Mouse (Mus musculus) heart, embryonic 10.5 days (tissue): ENCODE results near the gene Cacna1b. TPM values are rescaled to one million over a fixed set of nuclear protein-coding genes. Genes with fewer than 3 reads are reported as not detected.
A peak's percentile ranks its signal among the peaks of the same experiment; 100 is the strongest.

Experiments used
- DNase-seq: peaks from one replicate; pipeline ENCODE4 v3.0.0-alpha.2; 2017; ENCODE audit warnings: low spot score
- H3K27ac ChIP-seq: fragments of 300-500 bp; sonication (generic); 2 replicates; pipeline ENCODE4 v1.5.1; 2016; ENCODE audit warnings: mild to moderate bottlenecking
- H3K27me3 ChIP-seq: fragments of 300-500 bp; sonication (generic); 2 replicates; pipeline ENCODE4 v1.6.1; 2016; ENCODE audit warnings: mild to moderate bottlenecking; ENCODE audit not compliant: poor library complexity, insufficient read depth, severe bottlenecking
- H3K36me3 ChIP-seq: fragments of 300-500 bp; sonication (generic); 2 replicates; pipeline ENCODE4 v1.6.1; 2016; ENCODE audit warnings: mild to moderate bottlenecking, moderate library complexity
- H3K4me1 ChIP-seq: fragments of 300-500 bp; sonication (generic); 2 replicates; pipeline ENCODE4 v1.6.1; 2016; ENCODE audit warnings: mild to moderate bottlenecking
- H3K4me3 ChIP-seq: fragments of 300-500 bp; sonication (generic); 2 replicates; pipeline ENCODE4 v1.5.1; 2016; ENCODE audit warnings: mild to moderate bottlenecking, moderate library complexity
- H3K9me3 ChIP-seq: fragments of 300-500 bp; sonication (generic); 2 replicates; pipeline ENCODE4 v1.6.1; 2016; ENCODE audit warnings: mild to moderate bottlenecking, moderate library complexity
- WGBS: fragments of 180-500 bp; shearing (Covaris S2); methylation state at CpG from one replicate; pipeline ENCODE4 v1.1.7; 2016; 5-methylcytosine and 5-hydroxymethylcytosine counted together
- polyA plus RNA-seq: library from polyadenylated mRNA; unstranded; fragments of >200 nt; fragmentation: Nextera tagmentation; extraction: Ambion mirVana; gene quantifications from 2 replicates; pipeline ENCODE4 v1.2.1, GENCODE M21; 2016

Gene Cacna1b
- 0.21 and 0.57 TPM in 2 replicates for polyA plus RNA-seq

GRCm38 (mm10) chr2:24763115-24763557 is at the start of gene Cacna1b:
Gene Cacna1b (minus strand): TSS chr2:24763152.
- WGBS, result under 1% methylated on average over 42 of the region's 42 CpGs
- Histone ChIP-seq H3K4me3 (peak within 1 kb of the TSS; percentile 74), H3K27ac (no peak within 1 kb of the TSS; the same call in 1 of the 2 replicates), H3K9me3 (no peaks in the 10 kb centered on the region), H3K36me3 (no peaks in the 10 kb centered on the region), H3K4me1 (peaks cover 18% of the 10 kb centered on the region), H3K27me3 (peaks cover 47% of the 10 kb centered on the region)
- no peak for DNase-seq

- H3K36me3 ChIP-seq, result peaks cover 87% of the 10 kb centered on the region
- WGBS, result 63% methylated on average over 3 of the region's 3 CpGs
These were observed 46.8 kb upstream of the Cacna1b start for GRCm38 (mm10) chr2:24809746-24810145.

GRCm38 (mm10) chr2:24807691-24808090 is 44.7 kb upstream of the Cacna1b start:
- no peaks in the 10 kb centered on the region for H3K9me3 ChIP-seq
- 92% methylated on average over 10 of the region's 10 CpGs for WGBS
- H3K4me1 ChIP-seq, result 0 out of 2 replicates have a peak, but pooled peaks cover 3% of the 10 kb centered on the region
- peaks cover 90% of the 10 kb centered on the region for H3K36me3 ChIP-seq
- H3K27ac ChIP-seq, result no peak overlapping the region
- H3K4me3 ChIP-seq, result no peak overlapping the region
- DNase-seq, result no peak
- H3K27me3 ChIP-seq, result no peaks in the 10 kb centered on the region

More at GRCm38 (mm10) chr2:24809746-24810145, 46.8 kb upstream of the Cacna1b start:
- Histone ChIP-seq H3K4me1 (0 out of 2 replicates have a peak, but pooled peaks cover 3% of the 10 kb centered on the region), H3K27ac (no peak overlapping the region), H3K9me3 (no peaks in the 10 kb centered on the region), H3K27me3 (no peaks in the 10 kb centered on the region), H3K4me3 (no peak overlapping the region)
- no peak for DNase-seq

GRCm38 (mm10) chr2:24807036-24807435 is 44.1 kb upstream of the Cacna1b start:
- Histone ChIP-seq H3K27me3 (no peaks in the 10 kb centered on the region), H3K9me3 (no peaks in the 10 kb centered on the region), H3K4me1 (0 out of 2 replicates have a peak, but pooled peaks cover 3% of the 10 kb centered on the region), H3K27ac (no peak overlapping the region), H3K36me3 (peaks cover 90% of the 10 kb centered on the region), H3K4me3 (no peak overlapping the region)
- no peak for DNase-seq
- 91% methylated on average over 3 of the region's 3 CpGs for WGBS

- no peaks in the 10 kb centered on the region for H3K9me3 ChIP-seq
- WGBS, result 80% methylated on average over 6 of the region's 6 CpGs
- H3K4me1 ChIP-seq, result 0 out of 2 replicates have a peak, but pooled peaks cover 3% of the 10 kb centered on the region
- DNase-seq, result no peak
- peaks cover 92% of the 10 kb centered on the region for H3K36me3 ChIP-seq
- H3K4me3 ChIP-seq, result no peak overlapping the region
- no peaks in the 10 kb centered on the region for H3K27me3 ChIP-seq
- no peak overlapping the region for H3K27ac ChIP-seq
These were observed 43.2 kb upstream of the Cacna1b start for GRCm38 (mm10) chr2:24806143-24806542.

GRCm38 (mm10) chr2:24805621-24806020 is 42.7 kb upstream of the Cacna1b start:
- H3K27ac ChIP-seq, result no peak overlapping the region
- no peak overlapping the region for H3K4me3 ChIP-seq
- no peaks in the 10 kb centered on the region for H3K27me3 ChIP-seq
- peaks cover 92% of the 10 kb centered on the region for H3K36me3 ChIP-seq
- no peaks in the 10 kb centered on the region for H3K9me3 ChIP-seq
- WGBS, result 85% methylated on average over 4 of the region's 4 CpGs
- no peak for DNase-seq
- 0 out of 2 replicates have a peak, but pooled peaks cover 3% of the 10 kb centered on the region for H3K4me1 ChIP-seq

GRCm38 (mm10) chr2:24796833-24797457 is 34.0 kb upstream of the Cacna1b start:
- Histone ChIP-seq H3K4me1 (no peaks in the 10 kb centered on the region), H3K36me3 (peaks cover 75% of the 10 kb centered on the region), H3K27ac (no peak overlapping the region), H3K4me3 (no peak overlapping the region), H3K9me3 (no peaks in the 10 kb centered on the region), H3K27me3 (no peaks in the 10 kb centered on the region)
- WGBS, result 89% methylated on average over 5 of the region's 5 CpGs
- DNase-seq, result no peak

- no peak overlapping the region for H3K4me3 ChIP-seq
- H3K9me3 ChIP-seq, result no peaks in the 10 kb centered on the region
- H3K4me1 ChIP-seq, result no peaks in the 10 kb centered on the region
- H3K36me3 ChIP-seq, result peaks cover 22% of the 10 kb centered on the region
- no peak for DNase-seq
- H3K27ac ChIP-seq, result no peak overlapping the region
- WGBS, result 68% methylated on average over 4 of the region's 4 CpGs
- H3K27me3 ChIP-seq, result no peaks in the 10 kb centered on the region
These were observed 24.3 kb upstream of the Cacna1b start for GRCm38 (mm10) chr2:24787250-24787649.

- H3K27ac ChIP-seq, result no peak overlapping the region
- H3K4me3 ChIP-seq, result no peak overlapping the region
- 45% methylated on average over 4 of the region's 4 CpGs for WGBS
- DNase-seq, result no peak
- H3K9me3 ChIP-seq, result no peaks in the 10 kb centered on the region
- H3K36me3 ChIP-seq, result no peaks in the 10 kb centered on the region
- no peaks in the 10 kb centered on the region for H3K27me3 ChIP-seq
- H3K4me1 ChIP-seq, result no peaks in the 10 kb centered on the region
These were observed 18.3 kb upstream of the Cacna1b start for GRCm38 (mm10) chr2:24781253-24781652.

GRCm38 (mm10) chr2:24776831-24777230 is 13.9 kb upstream of the Cacna1b start:
- Histone ChIP-seq H3K27ac (no peak overlapping the region), H3K4me3 (no peak overlapping the region), H3K27me3 (no peaks in the 10 kb centered on the region), H3K9me3 (no peaks in the 10 kb centered on the region), H3K36me3 (no peaks in the 10 kb centered on the region), H3K4me1 (no peaks in the 10 kb centered on the region)
- DNase-seq, result no peak
- WGBS, result 14% methylated on average over 4 of the region's 5 CpGs

- no peak for DNase-seq
- Histone ChIP-seq H3K4me1 (no peaks in the 10 kb centered on the region), H3K27ac (no peak overlapping the region), H3K36me3 (no peaks in the 10 kb centered on the region), H3K27me3 (no peaks in the 10 kb centered on the region), H3K4me3 (no peak overlapping the region), H3K9me3 (no peaks in the 10 kb centered on the region)
- WGBS, result 63% methylated on average over 11 of the region's 11 CpGs
These were observed 13.1 kb upstream of the Cacna1b start for GRCm38 (mm10) chr2:24775951-24776587.

- DNase-seq, result no peak
- Histone ChIP-seq H3K36me3 (no peaks in the 10 kb centered on the region), H3K9me3 (no peaks in the 10 kb centered on the region), H3K4me1 (no peaks in the 10 kb centered on the region), H3K27ac (no peak overlapping the region), H3K4me3 (no peak overlapping the region), H3K27me3 (no peaks in the 10 kb centered on the region)
- WGBS, result 62% methylated on average over 7 of the region's 7 CpGs
These were observed 11.9 kb upstream of the Cacna1b start for GRCm38 (mm10) chr2:24774832-24775231.

- no peak for DNase-seq
- no peaks in the 10 kb centered on the region for H3K27me3 ChIP-seq
- H3K27ac ChIP-seq, result no peak overlapping the region
- no peaks in the 10 kb centered on the region for H3K36me3 ChIP-seq
- H3K4me1 ChIP-seq, result no peaks in the 10 kb centered on the region
- no peaks in the 10 kb centered on the region for H3K9me3 ChIP-seq
- H3K4me3 ChIP-seq, result no peak overlapping the region
- WGBS, result 74% methylated on average over 4 of the region's 4 CpGs
These were observed 7.9 kb upstream of the Cacna1b start for GRCm38 (mm10) chr2:24770861-24771260.
